Mouse (Mus musculus) liver, postnatal 0 days (tissue): ENCODE data around the gene Coa3.

Experiments used
- CTCF ChIP-seq: sonication (generic); IDR thresholded peaks from 2 replicates; pipeline ENCODE4 v1.5.1; 2016; ENCODE audit warnings: antibody characterized with exemption, low read depth
- EP300 ChIP-seq: IDR thresholded peaks from 2 replicates; pipeline ENCODE4 v1.6.1; 2016; ENCODE audit warnings: antibody characterized with exemption, low read depth, mild to moderate bottlenecking

DNA sequence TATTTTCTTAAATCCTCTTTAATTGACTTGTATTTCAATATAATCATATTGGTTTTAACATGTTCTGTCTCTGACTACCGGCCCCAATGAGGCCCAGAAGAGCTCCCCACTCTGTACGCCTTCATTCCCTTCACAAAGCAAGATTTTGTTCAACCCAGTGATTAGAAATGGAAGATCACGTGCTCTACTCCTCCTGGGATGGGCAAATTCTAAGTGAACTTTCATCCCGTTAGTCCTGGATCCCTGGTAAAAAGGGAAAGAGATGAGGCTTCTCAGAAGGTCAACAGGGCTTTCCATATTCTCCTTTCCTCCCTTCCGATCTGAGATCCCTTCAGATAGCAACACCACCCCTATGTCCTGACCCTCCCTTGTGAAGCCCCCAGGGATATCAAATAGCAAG is 48.4 kb downstream of the Coa3 start:
- no peak for TF ChIP-seq CTCF
- no peak for TF ChIP-seq EP300
